Mouse (Mus musculus) MEL (cell line): ENCODE measurements around the gene Spata21.

Source experiments
- CHD1 ChIP-seq: IDR thresholded peaks from 2 replicates; pipeline ENCODE4 v1.6.1; 2012; ENCODE audit warnings: low read depth, mild to moderate bottlenecking, inconsistent platforms, low read length, improper control_type of control experiment
- CHD2 ChIP-seq: IDR thresholded peaks from 2 replicates; pipeline ENCODE4 v1.6.1; 2011; ENCODE audit warnings: low read length, improper control_type of control experiment
- CTCF ChIP-seq, 3 experiments: IDR thresholded peaks in 2 of 3; conservative IDR thresholded peaks in 1 of 3; 2 replicates each; pipeline ENCODE4 v1.5.1; 2011 to 2012; ENCODE audit warnings: low read length in 3 of 3, low read depth in 2 of 3, mild to moderate bottlenecking in 2 of 3, improper control_type of control experiment in 1 of 3, inconsistent platforms in 1 of 3, mixed read lengths in 1 of 3, moderate library complexity in 1 of 3; ENCODE audit not compliant: control insufficient read depth in 1 of 3, insufficient read depth in 1 of 3, poor library complexity in 1 of 3, severe bottlenecking in 1 of 3
- GATA1 ChIP-seq: IDR thresholded peaks from 2 replicates; pipeline ENCODE4 v1.6.1; 2011; ENCODE audit warnings: low read depth, low read length, improper control_type of control experiment
- HCFC1 ChIP-seq: IDR thresholded peaks from 2 replicates; pipeline ENCODE4 v1.6.1; 2012; ENCODE audit warnings: low read depth, mild to moderate bottlenecking, inconsistent platforms, low read length, improper control_type of control experiment, moderate library complexity
- MAFK ChIP-seq: IDR thresholded peaks from 2 replicates; pipeline ENCODE4 v1.6.1; 2011; ENCODE audit warnings: low read depth, mild to moderate bottlenecking, low read length, improper control_type of control experiment, borderline replicate concordance
- MEF2A ChIP-seq: IDR thresholded peaks from 2 replicates; pipeline ENCODE4 v1.6.1; 2014; ENCODE audit warnings: low read depth, mild to moderate bottlenecking, inconsistent platforms, low read length, improper control_type of control experiment; ENCODE audit not compliant: poor library complexity, insufficient replicate concordance, severe bottlenecking; ENCODE audit errors: extremely low read depth
- NRF1 ChIP-seq: IDR thresholded peaks from 2 replicates; pipeline ENCODE4 v1.6.1; 2014; ENCODE audit warnings: low read depth, mild to moderate bottlenecking, inconsistent platforms, low read length, improper control_type of control experiment, moderate library complexity; ENCODE audit not compliant: poor library complexity, insufficient read depth, severe bottlenecking
- POLR2A ChIP-seq, 2 experiments: IDR thresholded peaks; 2 replicates each; pipeline ENCODE4 v1.6.1; 2011 to 2012; ENCODE audit warnings: low read length in 2 of 2, mild to moderate bottlenecking in 2 of 2, control low read depth in 1 of 2, improper control_type of control experiment in 1 of 2, low read depth in 1 of 2, moderate library complexity in 1 of 2; ENCODE audit not compliant: control insufficient read depth in 1 of 2, insufficient read depth in 1 of 2, poor library complexity in 1 of 2
- POLR2AphosphoS2 ChIP-seq: IDR thresholded peaks from 2 replicates; pipeline ENCODE4 v1.6.1; 2011; ENCODE audit warnings: low read length, improper control_type of control experiment
- RCOR1 ChIP-seq: IDR thresholded peaks from 2 replicates; pipeline ENCODE4 v1.6.1; 2012; ENCODE audit warnings: low read depth, mild to moderate bottlenecking, inconsistent platforms, low read length, improper control_type of control experiment
- ZNF384 ChIP-seq: IDR thresholded peaks from 2 replicates; pipeline ENCODE4 v1.6.1; 2012; ENCODE audit warnings: low read depth, mild to moderate bottlenecking, inconsistent platforms, low read length, improper control_type of control experiment

- TF ChIP-seq CTCF (IDR thresholded peaks at IDR 0.05 in 2 of 3, conservative IDR thresholded peaks at IDR 0.05 in 1 of 3; ENCODE audit: control insufficient read depth in 1 of 3, insufficient read depth in 1 of 3, low read depth in 2 of 3, low read length in 3 of 3, poor library complexity in 1 of 3, severe bottlenecking in 1 of 3) (no peak), POLR2A (IDR thresholded peaks at IDR 0.05; ENCODE audit: control insufficient read depth in 1 of 2, insufficient read depth in 1 of 2, low read depth in 1 of 2, low read length in 2 of 2, poor library complexity in 1 of 2) (no peak), RCOR1 (no peak), NRF1 (no peak), MEF2A (no peak), CHD1 (no peak), POLR2AphosphoS2 (no peak), CHD2 (no peak), HCFC1 (no peak), MAFK (no peak), ZNF384 (no peak), GATA1 (no peak)
These were observed 29.3 kb upstream of the Spata21 start for GRCm38 (mm10) chr4:141058835-141059234.
